Comparison of ENCODE assay signal across 17 mouse cellular contexts in genomic region chr17:85620086-85620481, GRCm38 (mm10). TPM values are rescaled to one million over a fixed set of nuclear protein-coding genes. Genes with fewer than 3 reads are reported as not detected.
DNase-seq lines count a peak whose midpoint lies in the region; ATAC-seq lines count a peak whose summit lies in the region.
"Had no signal": no experiment of that assay in that cellular context is flagged by ENCODE, and none has a peak within 500 bp of the region (broad histone marks: within the 10 kb centered on the region; RNA-seq: fewer than 3 reads in every experiment).

No protein-coding gene starts in this region.

- H3K4me1 ChIP-seq in embryonic facial prominence, embryonic 10.5 days: peaks cover 57% of the 10 kb centered on the region
- no peaks in the 10 kb centered on the region; the same call in 1 of the 2 replicates for H3K4me1 ChIP-seq in forebrain, embryonic 14.5 days (ENCODE audit: control insufficient read depth, insufficient read depth, low read length)
- peaks cover 18% of the 10 kb centered on the region for H3K4me1 ChIP-seq in midbrain, embryonic 15.5 days
- peaks cover 41% of the 10 kb centered on the region for H3K4me1 ChIP-seq in kidney, embryonic 15.5 days

- H3K36me3 ChIP-seq in embryonic facial prominence, embryonic 10.5 days (replicated peaks): no peaks in the 10 kb centered on the region; the same call in 1 of the 2 replicates
- no peaks in the 10 kb centered on the region for H3K36me3 ChIP-seq in forebrain, embryonic 14.5 days (ENCODE audit: control insufficient read depth, insufficient read depth, low read length)
- no peaks in the 10 kb centered on the region for H3K36me3 ChIP-seq in midbrain, embryonic 15.5 days (replicated peaks)
- no peaks in the 10 kb centered on the region for H3K36me3 ChIP-seq in kidney, embryonic 15.5 days
- H3K36me3 ChIP-seq: heart, embryonic 15.5 days; liver, embryonic 12.5 days had no signal

- H3K27ac ChIP-seq in embryonic facial prominence, embryonic 10.5 days (replicated peaks): peak overlapping the region; percentile 87
- H3K27ac ChIP-seq in forebrain, embryonic 14.5 days (ENCODE audit: low read depth, low read length): peak overlapping the region; percentile 64; the same call in 1 of the 2 replicates
- peak overlapping the region; percentile 72 for H3K27ac ChIP-seq in midbrain, embryonic 15.5 days
- no peak overlapping the region for H3K27ac ChIP-seq in kidney, embryonic 15.5 days
- H3K27ac ChIP-seq: heart, embryonic 15.5 days; liver, embryonic 12.5 days had no signal

- H3K9me3 ChIP-seq in embryonic facial prominence, embryonic 10.5 days: no peaks in the 10 kb centered on the region
- H3K9me3 ChIP-seq in forebrain, embryonic 14.5 days (replicated peaks; ENCODE audit: control insufficient read depth, low read length): no peaks in the 10 kb centered on the region
- H3K9me3 ChIP-seq in midbrain, embryonic 15.5 days: no peaks in the 10 kb centered on the region
- H3K9me3 ChIP-seq in kidney, embryonic 15.5 days (replicated peaks): no peaks in the 10 kb centered on the region
- H3K9me3 ChIP-seq: heart, embryonic 15.5 days; liver, embryonic 12.5 days had no signal

- peak; percentile 13 for DNase-seq in MN1 (ENCODE audit: low spot score)
- DNase-seq in embryonic facial prominence, embryonic 10.5 days (ENCODE audit: low spot score): peak; percentile 51
- DNase-seq in forebrain, embryonic 14.5 days (ENCODE audit: low spot score): no peak
- no peak for DNase-seq in urinary bladder, postnatal 10 days (ENCODE audit: low spot score)
- DNase-seq: adrenal gland, adult 8-10 months; cerebellum, adult 2 months had no signal

- peak overlapping the region; percentile 61 for H3K4me3 ChIP-seq in embryonic facial prominence, embryonic 10.5 days
- H3K4me3 ChIP-seq in forebrain, embryonic 14.5 days (ENCODE audit: low read depth, low read length): peak overlapping the region; percentile 47
- peak overlapping the region; percentile 40 for H3K4me3 ChIP-seq in midbrain, embryonic 15.5 days
- no peak overlapping the region for H3K4me3 ChIP-seq in kidney, embryonic 15.5 days (replicated peaks)
- H3K4me3 ChIP-seq: liver, embryonic 12.5 days had no signal

- 0 out of 2 replicates have a peak overlapping the region, but pooled peaks have one; percentile 36 for H3K9ac ChIP-seq in forebrain, embryonic 14.5 days (ENCODE audit: low read length)
- H3K9ac ChIP-seq in midbrain, embryonic 15.5 days: no peak overlapping the region; the same call in 1 of the 2 replicates
- H3K9ac ChIP-seq in kidney, embryonic 15.5 days: no peak overlapping the region
- H3K9ac ChIP-seq: heart, embryonic 15.5 days; liver, embryonic 12.5 days had no signal

- under 1% methylated on average over 6 of the region's 6 CpGs for WGBS in embryonic facial prominence, embryonic 10.5 days
- WGBS in forebrain, embryonic 14.5 days: 3% methylated on average over 6 of the region's 6 CpGs
- WGBS in midbrain, embryonic 15.5 days: 2% methylated on average over 6 of the region's 6 CpGs
- WGBS in kidney, embryonic 15.5 days: 2% methylated on average over 6 of the region's 6 CpGs

- H3K27me3 ChIP-seq in embryonic facial prominence, embryonic 10.5 days (replicated peaks; ENCODE audit: low read depth, poor library complexity, severe bottlenecking): peaks cover 100% of the 10 kb centered on the region
- H3K27me3 ChIP-seq in forebrain, embryonic 14.5 days (replicated peaks; ENCODE audit: control insufficient read depth, insufficient read depth, low read length): peaks cover 59% of the 10 kb centered on the region
- peaks cover 70% of the 10 kb centered on the region for H3K27me3 ChIP-seq in midbrain, embryonic 15.5 days (replicated peaks)
- peaks cover 99% of the 10 kb centered on the region for H3K27me3 ChIP-seq in kidney, embryonic 15.5 days

- peak overlapping the region; percentile 55 for H3K4me2 ChIP-seq in forebrain, embryonic 14.5 days (ENCODE audit: low read length)
- H3K4me2 ChIP-seq in midbrain, embryonic 15.5 days: peak overlapping the region; percentile 42
- no peak overlapping the region for H3K4me2 ChIP-seq in kidney, embryonic 15.5 days

- ATAC-seq in forebrain, embryonic 14.5 days: no peak; the same call in 1 of the 2 replicates
- peak; percentile 18; the same call in 1 of the 2 replicates for ATAC-seq in midbrain, embryonic 15.5 days (replicated peaks)
- ATAC-seq in granulocyte monocyte progenitor cell, adult 5-6 weeks (replicated peaks; ENCODE audit: poor library complexity, severe bottlenecking): no peak
- ATAC-seq in kidney, embryonic 15.5 days (replicated peaks; ENCODE audit: low FRiP score): no peak
- ATAC-seq: hindbrain, embryonic 16.5 days; liver, embryonic 12.5 days; lung, postnatal 0 days had no signal

RNA-seq across cellular contexts. Expression of gene Six3, which starts 6.7 kb away (rescaled TPM):
- polyA plus RNA-seq in embryonic facial prominence, embryonic 10.5 days (2016; fragmentation: Nextera tagmentation; extraction: Ambion mirVana): 8.8 and 13.1 TPM in 2 replicates
- 11.3 and 15.0 TPM in 2 replicates for polyA plus RNA-seq in forebrain, embryonic 14.5 days (2014; fragmentation: Nextera tagmentation; extraction: Ambion mirVana)
- 30.2 and 30.4 TPM in 2 replicates for polyA plus RNA-seq in midbrain, embryonic 15.5 days (2015; fragmentation: Nextera tagmentation; extraction: Ambion mirVana)
- total RNA-seq in granulocyte monocyte progenitor cell, adult 5-6 weeks (2014; fragmentation: Nextera tagmentation): not detected in 2 replicates
- total RNA-seq in granulocyte monocyte progenitor cell, adult 5-6 weeks (2017): not detected in 2 replicates
- polyA plus RNA-seq in kidney, embryonic 15.5 days (2015; fragmentation: Nextera tagmentation; extraction: Ambion mirVana): not detected in 2 replicates
- total RNA-seq: adrenal gland, adult 8-10 months; neutrophil, adult 5-6 weeks had no signal
- polyA plus RNA-seq: gonadal fat pad, adult 2 months; heart, embryonic 15.5 days; kidney, embryonic 14.5 days; liver, embryonic 12.5 days; lung, postnatal 0 days; testis, adult 2 months had no signal

Comparison
In these comparisons a context has a peak if more than half of its experiments do, and no peak if none do; other contexts are left out.
1. DNase-seq: peak in MN1 (single experiment) and embryonic facial prominence, embryonic 10.5 days (single experiment); none in forebrain, embryonic 14.5 days (single experiment) and urinary bladder, postnatal 10 days (single experiment).